Mouse (Mus musculus) heart, postnatal 0 days (tissue): Measurements from ENCODE around the gene Hepacam. TPM values are rescaled to one million over a fixed set of nuclear protein-coding genes. Genes with fewer than 3 reads are reported as not detected.

Source experiments
- ATAC-seq: fragments of 200-750 bp; cut with Nextera tagmentation; 2 replicates; pipeline ENCODE4 v1.8.0; 2017; ENCODE audit warnings: low read depth, moderate number of reproducible peaks, moderate library complexity; ENCODE audit not compliant: insufficient read depth
- DNase-seq: peaks from one replicate; pipeline ENCODE4 v3.0.0-alpha.2; 2016; ENCODE audit warnings: low spot score
- H3K27ac ChIP-seq: fragments of 300-500 bp; sonication (generic); 2 replicates; pipeline ENCODE4 v1.5.1; 2014; ENCODE audit warnings: low read depth, mild to moderate bottlenecking
- H3K27me3 ChIP-seq: fragments of 300-500 bp; sonication (generic); 2 replicates; pipeline ENCODE4 v1.6.1; 2014; ENCODE audit warnings: low read length, mixed read lengths; ENCODE audit not compliant: control insufficient read depth, insufficient read depth
- H3K36me3 ChIP-seq: fragments of 300-500 bp; sonication (generic); replicated peaks from 2 replicates; pipeline ENCODE4 v1.6.1; 2014; ENCODE audit warnings: low read length, mixed read lengths; ENCODE audit not compliant: control insufficient read depth, insufficient read depth
- H3K4me1 ChIP-seq: fragments of 300-500 bp; sonication (generic); 2 replicates; pipeline ENCODE4 v1.6.1; 2014; ENCODE audit warnings: antibody characterized with exemption; ENCODE audit not compliant: control insufficient read depth, insufficient read depth
- H3K4me2 ChIP-seq: fragments of 300-500 bp; sonication (generic); 2 replicates; pipeline ENCODE4 v1.6.1; 2014; ENCODE audit warnings: low read depth, mild to moderate bottlenecking, low read length, moderate library complexity
- H3K4me3 ChIP-seq: fragments of 300-500 bp; sonication (generic); 2 replicates; pipeline ENCODE4 v1.5.1; 2014; ENCODE audit warnings: low read depth, low read length
- H3K9ac ChIP-seq: fragments of 300-500 bp; sonication (generic); replicated peaks from 2 replicates; pipeline ENCODE4 v1.6.1; 2014; ENCODE audit warnings: low read depth, low read length, mixed read lengths
- H3K9me3 ChIP-seq: fragments of 300-500 bp; sonication (generic); replicated peaks from 2 replicates; pipeline ENCODE4 v1.6.1; 2016; ENCODE audit warnings: low read length; ENCODE audit not compliant: control insufficient read depth
- CTCF ChIP-seq: IDR thresholded peaks from 2 replicates; pipeline ENCODE4 v1.5.1; 2016; ENCODE audit warnings: antibody characterized with exemption, control low read depth, low read depth
- EP300 ChIP-seq: IDR thresholded peaks from 2 replicates; pipeline ENCODE4 v1.6.1; 2016; ENCODE audit warnings: antibody characterized with exemption, low read depth
- WGBS: fragments of 180-500 bp; shearing (Covaris S2); extraction: QIAGEN DNeasy Blood & Tissue Kit; methylation state at CpG from one replicate; pipeline ENCODE4 v1.1.7; 2014; 5-methylcytosine and 5-hydroxymethylcytosine counted together
- polyA plus RNA-seq: library from polyadenylated mRNA; unstranded; fragments of >200 nt; fragmentation: Nextera tagmentation; extraction: Ambion mirVana; gene quantifications from 2 replicates; pipeline ENCODE4 v1.2.1, GENCODE M21; 2015
- total RNA-seq: library from RNA; depleted of rRNA; stranded (reverse); fragments of >200 nt; gene quantifications from 2 replicates; pipeline ENCODE4 v1.2.3, GENCODE M21; 2014; ENCODE audit warnings: low replicate concordance

Gene Hepacam
- total and polyA plus RNA-seq, 2 experiments from 2014 or later: 0.03 to 0.04 TPM

DNA sequence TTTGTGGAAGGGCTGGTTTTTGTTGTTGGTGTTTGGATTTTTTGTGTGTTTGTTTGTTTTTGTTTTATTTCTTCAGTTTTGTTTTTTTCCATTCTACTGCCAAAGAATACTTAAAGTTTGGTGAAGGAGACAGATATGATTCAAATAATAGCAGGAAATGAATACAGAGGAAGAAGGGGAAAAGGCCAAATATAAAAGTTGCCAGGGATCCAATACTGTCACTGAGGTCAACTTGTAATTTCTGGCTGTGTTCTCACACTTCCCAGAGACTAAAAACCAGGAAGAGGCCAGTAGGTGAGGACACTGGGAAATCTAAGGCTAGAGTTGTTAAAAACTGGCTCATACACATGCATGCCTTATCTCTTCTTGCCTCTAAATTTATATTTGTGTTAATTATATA lies 5.1 kb upstream of the Hepacam start:
- TF ChIP-seq EP300 (no peak), CTCF (no peak)
- no peak overlapping the region for H3K9ac ChIP-seq
- no peaks in the 10 kb centered on the region for H3K4me1 ChIP-seq
- H3K4me3 ChIP-seq: no peak overlapping the region
- H3K27ac ChIP-seq: no peak overlapping the region
- ATAC-seq: no peak
- H3K36me3 ChIP-seq: no peaks in the 10 kb centered on the region
- H3K4me2 ChIP-seq: no peak overlapping the region
- H3K27me3 ChIP-seq: no peaks in the 10 kb centered on the region
- no peaks in the 10 kb centered on the region for H3K9me3 ChIP-seq
- DNase-seq: no peak

DNA sequence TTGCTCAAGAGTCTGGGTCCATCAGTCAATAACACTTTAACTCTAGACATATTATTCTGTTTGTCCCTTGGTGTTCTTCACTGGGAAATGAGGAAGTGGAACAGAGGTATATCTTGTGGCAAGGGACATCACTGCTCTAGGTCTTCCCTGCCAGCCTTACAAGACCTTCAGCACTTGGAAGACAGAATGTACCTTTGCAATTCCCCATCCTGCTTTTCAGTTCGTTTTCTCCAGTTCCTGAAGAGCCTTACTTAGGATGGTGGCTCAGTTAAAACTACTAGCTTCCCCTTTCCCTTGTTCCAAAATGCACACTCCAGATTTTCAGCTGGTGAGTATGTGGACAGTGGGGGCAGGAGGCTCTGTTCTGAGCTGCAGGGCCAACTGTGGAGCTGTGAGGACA lies 4.3 kb upstream of the Hepacam start:
- no peak overlapping the region for H3K9ac ChIP-seq
- H3K9me3 ChIP-seq: no peaks in the 10 kb centered on the region
- no peaks in the 10 kb centered on the region for H3K4me1 ChIP-seq
- no peaks in the 10 kb centered on the region for H3K27me3 ChIP-seq
- 45% methylated on average over 1 of the region's 1 CpGs for WGBS
- TF ChIP-seq EP300 (no peak), CTCF (no peak)
- H3K4me2 ChIP-seq: no peak overlapping the region
- ATAC-seq (no peak), DNase-seq (no peak)
- no peak overlapping the region for H3K27ac ChIP-seq
- H3K4me3 ChIP-seq: no peak overlapping the region
- no peaks in the 10 kb centered on the region for H3K36me3 ChIP-seq

DNA sequence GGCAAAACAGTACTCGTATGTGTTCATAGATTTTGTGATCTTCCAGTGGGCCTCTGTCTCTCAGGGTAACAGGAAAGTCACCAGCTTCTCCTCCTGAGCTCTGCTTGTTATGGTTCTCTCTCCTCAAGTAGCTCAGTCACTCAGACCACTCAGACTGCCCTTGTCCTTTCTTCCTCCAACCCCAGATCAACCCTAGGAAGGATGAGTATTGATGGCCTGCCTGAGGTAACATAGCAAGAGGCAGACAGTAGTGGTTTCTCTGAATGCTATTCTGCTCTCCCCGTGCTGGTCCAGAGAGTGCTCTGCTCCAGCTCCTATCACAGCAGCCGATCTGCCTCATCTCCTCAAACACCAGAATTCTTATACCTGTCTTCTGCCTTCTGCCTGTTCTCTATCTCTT lies 3.6 kb upstream of the Hepacam start:
- ATAC-seq (no peak), DNase-seq (no peak)
- no peaks in the 10 kb centered on the region for H3K9me3 ChIP-seq
- no peak overlapping the region for H3K4me2 ChIP-seq
- TF ChIP-seq CTCF (no peak), EP300 (no peak)
- H3K4me1 ChIP-seq: no peaks in the 10 kb centered on the region
- no peaks in the 10 kb centered on the region for H3K36me3 ChIP-seq
- H3K27me3 ChIP-seq: no peaks in the 10 kb centered on the region
- H3K4me3 ChIP-seq: no peak overlapping the region
- H3K9ac ChIP-seq: no peak overlapping the region
- no peak overlapping the region for H3K27ac ChIP-seq
- WGBS: 66% methylated on average over 3 of the region's 3 CpGs

DNA sequence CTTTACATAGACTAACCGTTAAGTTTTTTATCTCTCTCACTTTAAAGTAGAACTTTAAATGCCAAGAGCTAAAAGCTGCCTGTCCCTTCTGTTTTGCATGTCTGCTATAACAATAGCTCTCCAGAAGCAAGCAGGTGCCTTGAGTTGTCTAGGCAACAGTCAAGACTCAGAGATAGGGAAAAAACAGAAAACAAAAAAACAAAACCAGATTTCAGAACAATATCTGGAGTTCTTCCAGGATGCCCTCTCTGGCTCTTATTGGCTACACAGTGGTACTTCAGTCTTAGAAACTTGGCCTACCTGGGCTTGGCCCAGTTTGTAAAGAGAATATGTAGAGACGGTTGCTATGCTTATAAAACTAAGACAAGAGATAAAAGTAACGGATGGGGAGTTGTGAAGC lies 2.8 kb upstream of the Hepacam start:
- no peaks in the 10 kb centered on the region for H3K36me3 ChIP-seq
- no peaks in the 10 kb centered on the region for H3K4me1 ChIP-seq
- no peak overlapping the region for H3K27ac ChIP-seq
- no peaks in the 10 kb centered on the region for H3K9me3 ChIP-seq
- no peaks in the 10 kb centered on the region for H3K27me3 ChIP-seq
- 59% methylated on average over 3 of the region's 3 CpGs for WGBS
- no peak overlapping the region for H3K4me3 ChIP-seq
- no peak overlapping the region for H3K4me2 ChIP-seq
- TF ChIP-seq CTCF: no peak
- no peak for ATAC-seq
- no peak overlapping the region for H3K9ac ChIP-seq
- DNase-seq: no peak

DNA sequence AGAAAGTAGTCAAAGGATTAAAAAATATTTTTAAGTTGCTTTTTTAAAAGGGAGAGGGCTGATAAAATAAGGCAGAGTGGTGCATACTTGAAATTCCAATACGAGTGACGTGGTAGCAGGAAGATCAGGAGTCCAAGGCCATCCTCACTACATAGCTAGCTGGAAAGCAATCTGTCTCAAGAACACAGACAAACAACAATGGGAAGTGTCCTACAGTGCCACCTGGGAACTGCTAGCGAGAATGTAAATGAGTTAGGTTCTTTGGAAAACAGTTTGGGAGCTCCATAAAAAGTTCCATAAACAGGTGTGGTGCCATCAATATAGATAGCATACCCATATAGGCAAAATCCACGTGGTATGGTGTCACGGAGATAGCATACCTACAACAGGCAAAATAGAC lies 1.4 kb upstream of the Hepacam start:
- TF ChIP-seq CTCF (no peak), EP300 (no peak)
- Histone ChIP-seq H3K4me1 (no peaks in the 10 kb centered on the region), H3K36me3 (no peaks in the 10 kb centered on the region), H3K27ac (no peak overlapping the region), H3K4me3 (no peak overlapping the region), H3K9me3 (no peaks in the 10 kb centered on the region), H3K9ac (no peak overlapping the region), H3K27me3 (no peaks in the 10 kb centered on the region), H3K4me2 (no peak overlapping the region)
- no peak for ATAC-seq
- 41% methylated on average over 5 of the region's 5 CpGs for WGBS
- DNase-seq: no peak

DNA sequence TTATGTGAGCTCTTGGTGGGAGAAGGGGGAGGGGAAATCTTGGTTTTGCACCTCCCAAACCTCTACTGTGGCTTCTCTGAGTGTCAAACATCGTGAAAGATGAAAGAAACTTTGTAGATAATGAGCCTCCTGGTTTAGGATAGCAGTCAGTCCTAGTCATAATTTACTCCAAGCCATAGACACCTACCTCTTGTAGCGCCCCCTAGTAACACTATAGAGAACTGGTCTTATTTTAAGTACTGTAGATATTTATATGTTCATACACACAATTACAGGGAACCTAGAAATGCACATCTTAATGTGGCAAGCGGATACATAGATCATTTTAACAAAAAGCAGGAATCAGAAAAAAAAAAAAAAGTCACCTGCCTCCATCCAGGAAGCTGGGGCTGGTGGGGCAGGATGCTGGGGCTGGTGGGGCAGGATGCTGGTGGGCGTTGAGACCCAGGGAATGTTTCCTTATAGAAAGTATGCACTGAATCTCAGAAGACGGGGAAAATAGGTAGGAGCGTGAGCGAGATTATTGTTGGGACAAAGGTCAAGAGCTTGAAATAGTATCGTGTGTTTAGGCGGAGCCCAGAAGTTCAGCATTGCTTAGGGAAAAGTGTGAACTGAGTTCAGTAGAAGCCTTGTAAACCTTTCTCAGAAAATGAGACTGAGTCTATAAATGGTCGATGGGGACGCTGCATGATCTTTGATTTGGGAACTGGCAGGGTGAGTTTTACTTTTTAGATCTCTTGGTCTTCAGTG lies 1.1 kb downstream of the Hepacam start:
- no peak overlapping the region for H3K9ac ChIP-seq
- H3K36me3 ChIP-seq: no peaks in the 10 kb centered on the region
- H3K27me3 ChIP-seq: no peaks in the 10 kb centered on the region
- H3K4me1 ChIP-seq: no peaks in the 10 kb centered on the region
- no peak for TF ChIP-seq EP300
- TF ChIP-seq CTCF: no peak
- WGBS: 49% methylated on average over 11 of the region's 11 CpGs
- no peak overlapping the region for H3K4me3 ChIP-seq
- peak overlapping the region; percentile 49 for H3K27ac ChIP-seq
- no peak overlapping the region for H3K4me2 ChIP-seq
- no peaks in the 10 kb centered on the region for H3K9me3 ChIP-seq
- DNase-seq (no peak), ATAC-seq (no peak)
